Mouse (Mus musculus): ENCODE data around the gene Pou6f1.

DNA sequence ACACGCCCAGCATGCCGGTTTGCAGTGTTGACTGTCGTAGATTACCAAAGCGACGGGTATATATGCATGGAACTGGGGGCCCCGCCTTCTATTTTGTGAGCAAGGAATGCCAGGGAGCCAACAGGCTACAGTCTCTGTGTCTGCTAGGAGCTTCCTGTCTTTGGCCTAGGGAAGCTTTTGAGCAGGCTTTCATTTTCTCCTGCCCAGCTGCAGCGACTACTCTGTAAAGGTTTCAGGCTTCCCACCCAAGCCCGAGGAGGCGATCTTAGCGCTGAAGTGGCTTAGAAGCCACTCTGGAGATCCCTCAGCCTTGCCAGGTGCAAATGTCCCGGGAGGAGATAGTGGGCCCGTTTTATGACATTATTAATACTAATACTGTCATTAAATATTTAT, 905 bp downstream of the Pou6f1 start:
- TF ChIP-seq POLR2A (IDR thresholded peaks at IDR 0.05; ENCODE audit: extremely low read depth, insufficient read depth, low read length) (no peak), CTCF (IDR thresholded peaks at IDR 0.05; ENCODE audit: low read depth, low read length) (no peak)
